Mouse (Mus musculus): ENCODE data around the gene Cyp2d10. TPM values are rescaled to one million over a fixed set of nuclear protein-coding genes. Genes with fewer than 3 reads are reported as not detected.
"Not testable (repeated sequence)": the region's sequence is repeated elsewhere in the genome, so short reads cannot be mapped to it uniquely, and the experiment has no call there.

Gene Cyp2d10
- polyA plus RNA-seq, 1 experiment: 0.19 TPM

DNA sequence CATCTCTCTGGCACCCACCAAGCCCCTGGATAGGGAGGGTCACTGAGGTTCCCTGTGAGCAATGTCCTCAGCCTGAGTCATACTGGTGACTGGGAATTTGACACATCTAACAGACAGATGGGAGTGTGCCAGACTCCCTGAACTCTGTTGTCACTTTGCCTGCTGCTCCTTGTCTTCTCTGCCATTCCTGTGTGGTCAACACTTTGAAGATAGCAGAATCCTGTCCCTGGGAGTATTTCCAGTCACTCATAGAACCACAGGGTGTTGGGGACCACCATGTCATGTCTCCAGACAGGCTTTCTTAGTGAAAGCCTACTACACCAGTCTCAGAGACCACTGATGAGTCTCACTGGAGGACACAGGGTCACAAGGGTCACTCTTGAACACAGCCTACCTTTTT, 4.9 kb downstream of the Cyp2d10 start:
- Histone ChIP-seq H3K27me3 (ENCODE audit: control insufficient read depth, insufficient read depth, low read length) (no peaks in the 10 kb centered on the region), H3K4me3 (ENCODE audit: extremely low read depth, insufficient read depth, insufficient read length) (no peak overlapping the region), H3K36me3 (ENCODE audit: control insufficient read depth, insufficient read depth, low read length) (no peaks in the 10 kb centered on the region), H3K27ac (ENCODE audit: insufficient read depth, low read length) (no peak overlapping the region), H3K4me1 (ENCODE audit: control insufficient read depth, insufficient read depth, insufficient read length) (no peaks in the 10 kb centered on the region)
- TF ChIP-seq CTCF (IDR thresholded peaks at IDR 0.05; ENCODE audit: extremely low read depth, insufficient read depth, insufficient read length, insufficient replicate concordance): no peak
- no peak for TF ChIP-seq POLR2A (IDR thresholded peaks at IDR 0.05; ENCODE audit: low read depth, low read length)
- DNase-seq (ENCODE audit: low read depth in 1 of 2, low spot score in 2 of 2): no peak

DNA sequence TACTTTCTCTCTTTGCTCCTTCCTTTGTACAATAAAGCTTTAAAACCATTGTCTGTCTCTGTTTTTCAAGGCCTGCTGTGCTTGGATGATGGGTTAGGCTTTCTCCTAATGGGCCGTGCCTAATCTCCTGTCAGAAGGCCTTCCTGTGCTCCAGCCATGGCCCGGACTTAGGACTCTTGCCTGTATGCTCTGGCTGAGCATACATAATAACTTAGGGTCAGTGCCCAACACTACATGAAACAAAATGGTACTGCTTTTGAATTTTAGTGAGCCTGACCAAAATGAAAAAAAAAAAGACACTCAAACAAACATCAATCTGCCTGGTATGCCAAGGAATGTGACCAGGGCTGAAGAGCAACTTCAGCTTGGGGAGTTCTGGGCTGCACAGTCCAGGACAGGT, 5.5 kb downstream of the Cyp2d10 start:
- H3K4me1 ChIP-seq (ENCODE audit: control insufficient read depth, insufficient read depth, insufficient read length): no peaks in the 10 kb centered on the region
- 74% methylated on average over 2 of the region's 2 CpGs for WGBS
- no peak overlapping the region for H3K27ac ChIP-seq (ENCODE audit: insufficient read depth, low read length)
- TF ChIP-seq POLR2A (IDR thresholded peaks at IDR 0.05; ENCODE audit: low read depth, low read length) (no peak), CTCF (IDR thresholded peaks at IDR 0.05; ENCODE audit: extremely low read depth, insufficient read depth, insufficient read length, insufficient replicate concordance) (no peak)
- no peaks in the 10 kb centered on the region for H3K36me3 ChIP-seq (ENCODE audit: control insufficient read depth, insufficient read depth, low read length)
- no peak for DNase-seq (ENCODE audit: low read depth in 1 of 2, low spot score in 2 of 2)
- H3K27me3 ChIP-seq (ENCODE audit: control insufficient read depth, insufficient read depth, low read length): no peaks in the 10 kb centered on the region
- H3K4me3 ChIP-seq (ENCODE audit: extremely low read depth, insufficient read depth, insufficient read length): no peak overlapping the region

DNA sequence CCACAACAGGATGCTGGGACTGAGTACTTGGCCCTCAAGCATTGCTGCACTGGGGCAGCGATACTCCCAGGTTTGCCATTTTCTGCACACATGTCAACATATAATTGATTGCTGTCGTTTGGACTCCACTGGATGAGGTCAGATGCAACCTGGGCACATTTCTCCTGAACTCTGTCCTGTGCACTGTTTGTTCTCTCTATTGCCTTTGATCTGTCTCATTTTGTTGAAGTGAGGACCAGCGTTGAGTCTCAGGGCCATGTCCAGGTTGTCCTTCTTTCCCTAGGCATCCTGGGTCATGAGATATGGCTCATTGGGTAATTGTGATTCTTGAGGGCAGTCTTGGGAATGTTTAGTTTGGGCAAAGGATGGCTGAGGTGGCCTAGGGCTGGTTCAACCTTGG, 11.0 kb downstream of the Cyp2d10 start:
- H3K36me3 ChIP-seq (ENCODE audit: control insufficient read depth, insufficient read depth, low read length); H3K4me1 ChIP-seq (ENCODE audit: control insufficient read depth, insufficient read depth, insufficient read length); H3K27me3 ChIP-seq (ENCODE audit: control insufficient read depth, insufficient read depth, low read length); H3K27ac ChIP-seq (ENCODE audit: insufficient read depth, low read length); DNase-seq (ENCODE audit: low read depth in 1 of 2, low spot score in 2 of 2); H3K4me3 ChIP-seq (ENCODE audit: extremely low read depth, insufficient read depth, insufficient read length): not testable (repeated sequence)
- WGBS: 86% methylated on average over 3 of the region's 3 CpGs

DNA sequence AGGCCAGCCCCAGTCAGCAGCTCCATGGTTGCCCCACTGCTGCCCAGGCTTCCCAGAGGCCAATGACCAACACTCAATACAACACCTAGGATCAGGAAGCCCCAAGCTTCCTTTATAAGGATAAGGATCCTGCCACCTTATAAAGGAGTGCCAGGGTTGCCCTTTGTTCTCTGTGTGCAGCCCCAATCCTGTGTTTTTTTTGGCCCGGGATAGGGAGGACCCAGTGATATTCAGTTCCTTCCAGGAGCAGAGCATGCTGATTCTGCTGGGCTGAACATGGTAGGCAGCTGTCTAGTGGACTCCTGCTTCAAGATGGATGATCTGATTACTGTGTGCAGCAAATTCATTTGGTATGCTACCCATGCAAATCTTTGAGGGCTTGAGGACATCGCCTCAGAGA, 13.1 kb downstream of the Cyp2d10 start, which contains the start of gene Cyp2d11:
Gene Cyp2d11 (minus strand): TSS at position 101 of the 400 bp plus-strand sequence.
- H3K4me3 ChIP-seq (ENCODE audit: extremely low read depth, insufficient read depth, insufficient read length); H3K36me3 ChIP-seq (ENCODE audit: control insufficient read depth, insufficient read depth, low read length); H3K27ac ChIP-seq (ENCODE audit: insufficient read depth, low read length); H3K4me1 ChIP-seq (ENCODE audit: control insufficient read depth, insufficient read depth, insufficient read length); H3K27me3 ChIP-seq (ENCODE audit: control insufficient read depth, insufficient read depth, low read length); DNase-seq (ENCODE audit: low read depth in 1 of 2, low spot score in 2 of 2): not testable (repeated sequence)
- 86% methylated on average over 2 of the region's 2 CpGs for WGBS

DNA sequence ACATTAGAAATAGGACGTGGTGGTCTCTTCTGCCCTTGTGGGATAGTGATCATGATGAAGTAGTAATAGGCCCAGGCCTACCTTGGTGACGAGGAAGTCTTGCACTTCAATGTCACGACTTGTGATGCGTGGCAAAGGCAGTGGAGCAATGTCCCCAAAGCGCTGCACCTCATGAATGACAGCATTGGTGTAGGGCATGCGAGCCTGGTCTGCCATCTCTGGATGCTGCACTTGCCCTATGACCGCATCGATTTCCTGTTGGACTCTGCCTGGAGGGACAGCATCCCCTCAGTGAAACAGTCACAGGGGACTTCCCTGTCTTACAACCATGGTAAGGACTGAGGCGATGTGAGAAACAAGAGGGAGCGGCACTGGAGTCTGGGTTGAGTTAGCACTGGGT, 17.1 kb downstream of the Cyp2d10 start:
- H3K36me3 ChIP-seq (ENCODE audit: control insufficient read depth, insufficient read depth, low read length); H3K27ac ChIP-seq (ENCODE audit: insufficient read depth, low read length); H3K27me3 ChIP-seq (ENCODE audit: control insufficient read depth, insufficient read depth, low read length); H3K4me1 ChIP-seq (ENCODE audit: control insufficient read depth, insufficient read depth, insufficient read length); H3K4me3 ChIP-seq (ENCODE audit: extremely low read depth, insufficient read depth, insufficient read length); DNase-seq (ENCODE audit: low read depth in 1 of 2, low spot score in 2 of 2): not testable (repeated sequence)
- WGBS: 91% methylated on average over 10 of the region's 10 CpGs

DNA sequence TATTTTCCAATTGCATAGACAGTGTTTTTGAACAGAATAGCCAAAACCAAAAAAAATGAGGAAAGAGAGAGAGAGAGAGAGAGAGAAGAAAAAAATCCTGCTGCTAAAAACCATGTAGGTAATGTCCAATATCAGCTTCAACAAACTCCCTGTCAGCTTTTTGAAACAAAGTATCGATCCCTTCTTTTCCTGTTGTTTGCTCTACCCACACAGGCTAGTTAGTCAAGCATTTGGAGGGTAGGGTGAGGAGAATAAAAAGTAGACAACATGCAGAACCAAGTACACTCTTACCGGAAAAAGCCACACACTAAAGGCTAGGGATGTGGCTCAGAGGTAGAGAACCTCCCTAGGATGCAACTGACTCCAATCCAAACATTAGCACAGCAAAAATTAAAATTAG, 21.3 kb downstream of the Cyp2d10 start:
- H3K27me3 ChIP-seq (ENCODE audit: control insufficient read depth, insufficient read depth, low read length): no peaks in the 10 kb centered on the region
- H3K4me1 ChIP-seq (ENCODE audit: control insufficient read depth, insufficient read depth, insufficient read length): no peaks in the 10 kb centered on the region
- 89% methylated on average over 2 of the region's 2 CpGs for WGBS
- H3K4me3 ChIP-seq (ENCODE audit: extremely low read depth, insufficient read depth, insufficient read length): no peak overlapping the region
- no peaks in the 10 kb centered on the region for H3K36me3 ChIP-seq (ENCODE audit: control insufficient read depth, insufficient read depth, low read length)
- DNase-seq (ENCODE audit: low read depth in 1 of 2, low spot score in 2 of 2): no peak
- no peak overlapping the region for H3K27ac ChIP-seq (ENCODE audit: insufficient read depth, low read length)
- TF ChIP-seq POLR2A (IDR thresholded peaks at IDR 0.05; ENCODE audit: low read depth, low read length) (no peak), CTCF (IDR thresholded peaks at IDR 0.05; ENCODE audit: extremely low read depth, insufficient read depth, insufficient read length, insufficient replicate concordance) (no peak)

DNA sequence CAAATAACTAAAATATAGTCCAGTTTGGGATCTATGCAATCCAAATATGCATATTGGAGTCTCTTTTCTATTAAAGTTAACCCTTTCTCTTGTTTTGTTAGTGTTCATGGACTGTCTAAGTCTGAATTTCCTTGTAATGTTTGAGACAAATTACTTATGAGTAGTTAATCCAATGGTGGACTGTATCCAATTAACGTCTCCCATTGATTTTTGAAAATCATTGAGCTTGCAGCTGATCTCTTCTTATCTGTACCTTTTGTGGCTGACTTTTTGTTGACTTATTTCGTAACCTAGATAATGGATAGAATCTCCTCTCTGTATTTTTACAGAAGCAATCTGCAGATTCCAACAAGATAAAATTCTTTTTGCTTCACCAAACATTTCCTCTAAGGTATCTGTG, 24.6 kb downstream of the Cyp2d10 start:
- WGBS: 87% methylated on average over 2 of the region's 2 CpGs

DNA sequence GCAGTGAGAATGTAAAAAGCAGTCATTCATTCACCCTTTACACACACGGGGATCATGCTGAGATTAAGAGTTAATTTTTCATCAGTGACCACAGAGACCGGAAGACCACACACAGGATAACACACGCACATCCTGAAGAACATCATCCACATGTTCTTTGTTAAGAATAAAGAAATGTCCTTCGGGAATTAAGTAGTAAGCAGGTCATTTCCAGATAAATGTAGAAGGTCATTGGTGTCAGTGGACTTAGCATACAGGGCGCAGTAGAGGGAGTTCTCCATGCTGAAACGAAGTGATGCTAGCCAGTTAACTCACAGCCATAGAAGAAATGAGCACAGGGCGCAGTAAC, 26.3 kb downstream of the Cyp2d10 start:
- H3K27ac ChIP-seq (ENCODE audit: insufficient read depth, low read length): peak overlapping the region; percentile 22; the same call in 1 of the 2 replicates
- H3K27me3 ChIP-seq (ENCODE audit: control insufficient read depth, insufficient read depth, low read length): no peaks in the 10 kb centered on the region
- peak overlapping the region; percentile 73; the same call in 1 of the 2 replicates for H3K4me3 ChIP-seq (ENCODE audit: extremely low read depth, insufficient read depth, insufficient read length)
- WGBS: 51% methylated on average over 7 of the region's 7 CpGs
- no peaks in the 10 kb centered on the region for H3K36me3 ChIP-seq (ENCODE audit: control insufficient read depth, insufficient read depth, low read length)
- no peak for DNase-seq (ENCODE audit: low read depth in 1 of 2, low spot score in 2 of 2)
- H3K4me1 ChIP-seq (ENCODE audit: control insufficient read depth, insufficient read depth, insufficient read length): 0 out of 2 replicates have a peak, but pooled peaks cover 3% of the 10 kb centered on the region
- no peak for TF ChIP-seq CTCF (IDR thresholded peaks at IDR 0.05; ENCODE audit: extremely low read depth, insufficient read depth, insufficient read length, insufficient replicate concordance)

More for the DNA sequence above, 24.6 kb downstream of the Cyp2d10 start:
- H3K27ac ChIP-seq (ENCODE audit: insufficient read depth, low read length): no peak overlapping the region
- H3K4me1 ChIP-seq (ENCODE audit: control insufficient read depth, insufficient read depth, insufficient read length): 0 out of 2 replicates have a peak, but pooled peaks cover 3% of the 10 kb centered on the region
- H3K4me3 ChIP-seq (ENCODE audit: extremely low read depth, insufficient read depth, insufficient read length): no peak overlapping the region
- no peak for TF ChIP-seq CTCF (IDR thresholded peaks at IDR 0.05; ENCODE audit: extremely low read depth, insufficient read depth, insufficient read length, insufficient replicate concordance)
- TF ChIP-seq POLR2A (IDR thresholded peaks at IDR 0.05; ENCODE audit: low read depth, low read length): no peak
- H3K36me3 ChIP-seq (ENCODE audit: control insufficient read depth, insufficient read depth, low read length): no peaks in the 10 kb centered on the region
- no peak for DNase-seq (ENCODE audit: low read depth in 1 of 2, low spot score in 2 of 2)
- no peaks in the 10 kb centered on the region for H3K27me3 ChIP-seq (ENCODE audit: control insufficient read depth, insufficient read depth, low read length)

Measured in spleen, adult 2 months (tissue).